Mouse (Mus musculus) retina, adult 2 months (tissue): ENCODE measurements around the gene Stk10.
"Not testable (repeated sequence)": the region's sequence is repeated elsewhere in the genome, so short reads cannot be mapped to it uniquely, and the experiment has no call there.

ENCODE experiments used
- DNase-seq: peaks from one replicate; pipeline ENCODE4 v3.0.0-alpha.2; 2012; ENCODE audit warnings: low read depth, low spot score

The Stk10 gene

DNA sequence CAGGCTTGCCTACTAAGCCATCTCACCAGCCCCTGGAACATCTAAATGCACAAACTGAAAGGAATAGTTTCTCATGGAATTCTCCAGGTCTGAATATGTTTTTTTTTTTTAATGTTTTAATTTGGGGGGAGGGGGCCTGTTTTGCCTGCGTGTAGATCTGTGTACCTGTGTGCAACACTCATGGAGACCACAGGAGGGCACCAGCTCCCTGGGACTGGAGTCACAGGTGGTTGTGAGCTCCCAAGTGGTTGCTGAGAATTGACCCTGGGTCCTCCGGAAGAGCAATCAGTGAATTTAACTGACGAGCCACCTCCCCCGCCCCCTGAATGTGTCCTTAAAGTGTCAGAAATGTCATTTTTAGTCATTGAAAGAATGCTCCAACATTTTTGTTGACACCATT is 61.0 kb downstream of the Stk10 start:
- DNase-seq, result no peak

DNA sequence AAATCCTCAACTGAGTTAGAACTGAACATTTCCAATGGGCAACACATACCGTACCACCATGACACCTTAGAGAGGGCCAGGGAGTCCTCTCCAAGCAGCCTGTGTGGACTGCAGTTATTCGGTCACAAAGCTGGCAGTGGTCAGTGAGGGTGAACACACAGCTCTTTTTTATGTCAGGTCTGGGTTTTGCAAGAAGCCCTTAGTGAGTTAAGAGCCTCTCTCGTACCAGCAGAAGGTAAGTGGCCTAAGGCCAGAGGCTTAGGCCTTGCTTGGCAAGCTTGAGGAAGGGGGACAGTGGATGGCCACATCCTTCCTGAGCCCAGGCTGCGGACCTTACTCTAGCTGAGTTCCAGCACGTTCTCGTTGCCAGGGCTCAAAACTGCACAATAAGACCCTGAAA is 67.3 kb downstream of the Stk10 start:
- no peak for DNase-seq

DNA sequence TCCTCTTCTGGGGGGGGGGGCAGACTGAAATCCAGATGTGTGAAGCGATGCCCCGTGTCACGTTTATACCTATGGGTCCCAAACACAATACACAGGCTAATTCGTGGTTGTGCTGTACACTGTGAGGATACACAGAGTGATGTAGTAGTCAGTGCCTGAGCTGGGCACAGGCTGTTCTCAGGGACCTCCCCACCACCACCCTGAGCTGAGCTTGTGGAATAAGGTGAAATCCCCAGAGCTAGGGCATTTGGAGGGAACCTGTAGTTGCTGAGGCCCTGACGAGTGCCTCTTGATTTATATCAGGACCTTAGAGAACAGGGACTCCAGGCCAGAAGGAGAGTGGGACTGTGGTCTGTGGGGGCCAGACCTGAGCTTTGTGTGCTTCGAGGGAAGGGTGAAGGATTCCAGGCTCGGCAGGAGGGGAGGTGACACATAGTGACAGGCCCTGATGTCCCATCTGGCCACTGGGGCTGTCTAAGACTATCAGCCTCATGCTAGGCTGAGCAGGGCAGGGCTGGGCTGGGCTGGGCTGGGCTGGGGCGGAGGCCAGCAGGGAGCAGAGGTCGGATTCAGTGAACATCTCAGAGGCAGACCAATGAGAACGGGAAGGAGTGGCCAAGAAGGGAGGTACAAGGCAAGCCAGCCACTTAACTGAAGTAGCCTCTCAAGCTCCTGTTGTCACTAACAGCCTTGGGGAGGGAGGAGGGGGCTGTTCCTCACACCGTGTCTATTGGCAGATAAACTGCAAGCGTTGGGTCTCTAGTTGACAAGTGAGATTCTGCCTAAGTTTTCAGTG is 68.6 kb downstream of the Stk10 start:
- DNase-seq, result no peak

DNA sequence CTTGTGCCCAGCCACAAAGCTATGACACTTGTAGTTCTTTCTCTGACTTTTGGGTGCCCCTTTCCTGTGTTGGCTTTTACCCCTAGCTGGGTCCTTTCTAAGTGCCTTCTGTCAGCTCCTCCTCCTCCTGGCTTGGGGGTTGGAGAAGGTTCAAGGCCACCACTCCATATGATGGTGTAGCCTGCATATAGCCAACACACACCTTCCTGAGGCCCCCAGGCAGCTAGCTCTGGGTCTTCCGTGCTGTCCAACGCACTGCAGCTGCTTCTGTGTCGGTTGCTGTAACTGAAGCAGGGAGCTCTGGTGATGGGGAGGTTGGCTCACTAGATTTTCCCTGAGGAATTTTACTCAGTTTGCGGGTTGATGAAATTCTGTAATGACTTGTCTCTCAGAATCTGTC is 71.6 kb downstream of the Stk10 start:
- no peak for DNase-seq

DNA sequence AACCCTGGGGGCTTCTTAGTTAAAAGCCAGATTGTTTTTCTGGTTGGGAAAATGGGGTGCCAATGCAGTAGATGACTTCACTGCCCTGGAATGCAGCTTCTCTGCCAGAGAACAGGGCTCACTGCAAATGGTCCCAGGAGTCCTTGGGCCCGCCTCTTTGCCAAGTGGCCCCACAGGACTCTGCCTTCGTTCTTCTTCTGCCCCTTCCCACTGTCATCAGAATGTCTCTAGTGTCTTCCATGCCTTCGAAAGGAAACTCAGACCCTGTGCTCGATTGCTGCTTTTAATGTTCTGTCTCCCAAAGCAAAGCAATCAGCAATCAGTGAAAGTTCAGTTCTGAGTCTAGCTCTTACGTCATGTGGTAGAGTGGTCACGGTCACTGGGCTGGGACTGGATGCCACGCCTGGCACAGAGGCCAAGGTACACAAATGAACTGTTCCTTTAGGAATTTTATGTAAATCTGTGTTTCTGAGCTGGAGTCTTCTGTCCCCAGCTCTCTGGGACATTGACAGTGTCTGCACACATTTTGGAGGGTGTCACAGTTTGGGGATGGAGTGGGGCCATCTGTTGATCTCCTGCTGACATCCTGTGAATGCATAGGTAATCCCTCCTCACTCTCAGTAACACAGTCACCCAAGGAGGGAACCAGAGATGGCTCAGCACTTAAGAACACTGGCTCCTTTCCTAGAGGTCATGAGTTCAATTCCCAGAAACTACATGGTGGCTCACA is 72.2 kb downstream of the Stk10 start:
- DNase-seq, result no peak

DNA sequence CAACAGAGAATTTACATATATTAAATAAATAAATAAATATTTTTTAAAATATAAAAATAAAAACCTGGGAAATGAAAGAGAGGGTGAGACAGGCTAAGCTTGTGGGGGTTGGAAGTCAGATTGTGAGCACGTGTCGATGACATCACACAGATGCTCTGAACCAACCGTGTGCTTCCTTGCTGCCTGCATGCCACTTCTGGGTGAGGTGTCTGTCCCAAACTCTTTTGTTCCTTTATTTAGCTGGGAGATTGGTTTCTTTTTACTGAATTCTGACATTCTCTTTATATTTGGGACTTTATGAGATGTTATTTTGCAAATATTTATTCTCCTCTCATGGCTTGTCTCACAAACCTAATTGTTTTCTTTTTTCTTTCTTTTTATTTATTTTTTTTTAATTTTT is 72.8 kb downstream of the Stk10 start:
- no peak for DNase-seq

DNA sequence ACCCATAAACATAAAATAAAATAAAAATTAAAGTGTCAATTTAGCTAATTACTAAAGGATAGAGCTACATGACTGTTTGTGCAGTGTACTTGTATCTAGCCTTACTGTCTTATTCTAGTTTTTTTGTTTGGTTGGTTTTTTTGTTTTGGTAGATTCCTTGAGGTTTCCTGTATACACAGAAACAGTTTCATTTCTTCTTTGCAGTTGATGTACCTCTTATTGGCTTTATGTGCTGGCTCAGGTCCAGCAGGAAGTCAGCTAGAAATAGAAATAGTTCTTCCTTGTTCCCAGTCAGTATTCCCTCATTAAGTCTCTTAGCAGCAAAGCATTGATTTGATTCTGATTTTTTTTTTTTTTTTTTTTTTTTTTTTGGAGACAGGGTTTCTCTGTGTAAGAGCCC is 74.2 kb downstream of the Stk10 start:
- DNase-seq, result no peak

DNA sequence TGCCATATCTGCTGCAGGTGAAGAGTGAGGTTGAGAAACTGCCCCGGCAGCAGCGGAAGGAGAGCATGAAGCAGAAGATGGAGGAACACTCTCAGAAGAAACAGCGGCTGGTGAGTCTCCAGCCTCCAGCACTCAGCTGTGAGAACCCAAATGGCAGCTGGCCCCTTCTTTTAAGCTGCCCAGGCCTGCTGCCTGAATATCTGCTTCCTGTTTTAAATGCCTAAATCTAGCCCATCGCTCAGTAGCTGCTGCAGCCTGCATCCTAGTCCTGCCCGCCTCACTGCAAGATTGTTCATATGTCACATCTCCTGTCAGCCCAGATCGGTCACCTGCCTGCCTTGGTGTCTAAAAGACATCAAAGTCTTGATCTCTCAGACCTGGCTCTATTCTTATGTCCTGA is 77.5 kb downstream of the Stk10 start:
- DNase-seq, result no peak

DNA sequence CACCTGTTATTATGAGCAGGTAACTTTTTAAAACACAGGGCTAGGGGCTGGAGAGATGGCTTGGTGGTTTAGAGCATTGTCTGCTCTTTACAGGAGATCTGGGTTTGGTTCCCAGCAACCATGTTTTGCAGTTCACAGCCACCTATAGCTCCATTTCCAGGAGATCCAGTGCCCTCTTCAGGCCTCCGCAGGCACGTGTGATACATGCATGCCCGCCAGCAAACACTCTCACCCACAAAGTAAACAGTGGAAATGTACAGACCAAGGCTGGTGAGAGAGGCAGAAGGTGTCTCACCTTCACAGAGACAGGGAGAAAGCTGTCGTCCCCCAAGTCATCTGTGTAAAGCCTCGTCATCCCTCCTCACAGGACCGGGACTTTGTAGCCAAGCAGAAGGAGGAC is 79.2 kb downstream of the Stk10 start:
- DNase-seq, result no peak

DNA sequence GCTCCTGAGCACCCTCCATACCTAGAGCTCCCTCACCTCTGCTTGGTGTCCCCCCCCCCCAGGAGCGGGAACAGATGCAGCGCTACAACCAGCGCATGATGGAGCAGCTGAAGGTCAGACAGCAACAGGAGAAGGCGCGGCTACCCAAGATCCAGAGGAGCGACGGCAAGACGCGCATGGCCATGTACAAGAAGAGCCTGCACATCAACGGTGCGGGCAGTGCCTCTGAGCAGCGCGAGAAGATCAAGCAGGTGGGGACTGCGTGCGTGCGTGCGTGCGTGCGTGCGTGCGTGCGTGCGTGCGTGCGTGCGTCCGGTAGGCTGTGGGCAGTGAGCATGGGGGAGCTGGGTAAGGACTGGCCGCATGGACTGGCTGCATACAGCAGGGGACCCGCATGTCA is 81.4 kb downstream of the Stk10 start:
- DNase-seq, result no peak

DNA sequence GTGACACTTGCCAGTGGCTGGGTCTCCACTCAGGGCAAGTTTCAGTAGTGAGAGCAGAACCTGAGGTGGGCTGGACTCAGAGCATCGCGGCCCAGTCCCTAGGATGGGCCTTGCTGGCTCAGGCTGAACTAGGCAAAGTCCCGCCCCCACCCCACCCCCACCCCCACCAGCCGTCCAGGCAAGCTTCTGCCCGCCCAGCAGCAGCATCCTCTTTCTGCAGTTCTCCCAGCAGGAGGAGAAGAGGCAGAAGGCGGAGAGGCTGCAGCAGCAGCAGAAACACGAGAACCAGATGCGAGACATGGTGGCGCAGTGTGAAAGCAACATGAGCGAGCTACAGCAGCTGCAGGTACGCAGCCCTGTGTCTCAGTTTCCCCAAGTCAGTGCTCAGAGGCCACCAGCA is 82.5 kb downstream of the Stk10 start:
- DNase-seq, result no peak

DNA sequence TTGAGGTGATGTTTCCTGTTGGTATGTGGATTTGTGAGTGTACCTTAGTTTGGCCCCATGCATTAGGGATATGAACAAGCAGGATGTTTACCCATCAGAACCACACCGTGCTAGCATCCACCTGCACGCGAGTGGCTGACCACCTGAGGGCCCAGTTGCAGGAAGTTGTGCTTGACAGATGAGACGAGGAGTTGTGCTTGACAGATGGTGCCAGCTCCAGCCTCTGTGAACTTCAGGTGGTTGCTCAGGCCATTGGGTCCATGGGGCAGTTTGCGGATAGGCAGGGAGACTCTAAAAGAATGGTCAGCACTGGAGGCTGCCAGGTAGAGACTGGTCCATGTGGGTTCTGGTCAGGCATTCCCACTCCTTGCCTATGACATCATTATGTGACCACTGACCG is 83.0 kb downstream of the Stk10 start:
- DNase-seq, result no peak

DNA sequence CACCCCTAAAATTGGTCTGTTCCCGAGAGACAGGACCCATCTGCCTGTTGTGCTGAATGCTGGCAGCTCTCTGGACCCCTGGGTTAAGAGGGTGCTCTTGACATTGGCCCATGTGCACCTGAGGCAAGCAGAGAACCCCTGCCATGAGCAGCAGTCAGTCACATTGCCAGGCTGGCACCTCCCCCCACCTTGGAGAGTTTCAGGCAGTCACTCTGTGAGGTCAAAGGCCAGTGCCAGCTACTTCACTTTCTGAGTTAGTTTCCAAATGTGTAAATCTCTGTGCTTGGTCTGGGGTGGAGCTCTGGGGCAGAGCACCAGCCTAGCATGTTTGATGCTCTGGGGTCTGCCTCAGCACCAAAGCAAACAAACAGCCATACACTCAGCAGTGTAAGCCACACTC is 84.9 kb downstream of the Stk10 start:
- DNase-seq, result no peak

DNA sequence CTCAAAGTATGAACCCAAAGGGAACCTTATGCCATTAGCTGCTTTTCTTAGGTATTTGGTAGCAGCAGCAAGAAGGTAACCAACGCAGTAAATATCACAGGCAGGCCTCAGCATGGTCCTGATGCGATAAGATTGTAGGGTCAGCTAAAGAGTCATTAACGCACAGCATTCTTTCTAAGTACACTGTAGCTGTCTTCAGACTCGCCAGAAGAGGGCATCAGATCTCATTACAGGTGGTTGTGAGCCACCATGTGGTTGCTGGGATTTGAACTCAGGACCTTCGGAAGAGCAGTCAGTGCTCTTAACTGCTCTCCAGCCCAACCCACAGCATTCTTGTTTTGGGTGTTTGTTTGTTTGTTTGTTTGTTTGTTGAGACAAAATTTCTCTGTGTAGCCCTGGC is 85.5 kb downstream of the Stk10 start:
- DNase-seq, result not testable (repeated sequence)

DNA sequence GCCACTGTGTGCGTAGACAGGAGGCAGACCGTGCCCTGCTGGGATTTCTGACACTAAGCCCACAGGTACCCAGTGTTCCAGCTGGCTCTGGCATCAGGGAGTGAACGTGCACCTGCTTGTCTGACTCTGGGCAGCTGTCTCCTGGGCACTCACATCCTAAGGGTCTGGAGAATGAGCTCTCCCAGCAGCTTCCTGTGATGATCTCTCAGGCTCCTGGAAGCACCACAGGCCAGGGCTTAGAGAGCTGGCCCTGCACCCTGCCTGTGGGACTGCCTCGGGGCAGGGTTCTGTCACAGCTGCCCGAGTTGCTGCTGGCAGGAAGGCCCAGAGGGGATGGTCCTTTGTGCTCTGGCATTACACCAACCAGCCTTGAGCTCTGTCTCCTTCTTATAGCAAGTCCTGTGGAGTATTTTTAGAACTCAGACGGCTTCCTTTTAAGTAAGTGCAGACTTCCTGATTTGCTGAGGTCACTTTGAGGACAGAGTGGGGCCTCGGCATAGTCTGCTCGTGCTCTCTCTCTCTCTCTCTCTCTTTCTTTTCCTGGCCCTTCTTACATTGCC is 86.2 kb downstream of the Stk10 start:
- no peak for DNase-seq

DNA sequence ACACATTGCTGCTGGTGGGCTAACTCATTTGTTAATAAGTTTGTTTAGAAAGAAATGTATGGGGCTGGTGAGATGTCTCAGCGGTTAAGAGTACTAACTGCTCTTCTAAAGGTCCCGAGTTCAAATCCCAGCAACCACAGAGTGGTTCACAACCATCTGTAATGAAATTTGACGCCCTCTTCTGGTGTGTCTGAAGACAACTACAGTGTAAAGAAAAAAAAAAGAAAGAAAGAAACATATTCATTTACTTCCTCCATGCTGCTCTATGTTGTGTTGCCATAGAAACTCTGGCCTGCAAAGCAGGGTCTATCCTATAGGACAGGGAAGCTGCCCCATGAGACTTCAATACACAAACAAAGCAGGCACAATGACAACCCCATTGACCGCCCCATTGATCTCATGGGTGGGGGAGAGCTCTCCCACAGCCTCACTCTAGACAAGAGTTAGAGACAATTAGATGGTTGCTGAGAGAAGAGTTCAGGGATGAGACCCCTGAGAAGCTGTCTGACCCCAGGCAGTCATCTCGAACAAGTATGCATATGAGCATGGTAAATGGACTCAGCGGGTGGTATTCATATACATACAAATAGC is 86.9 kb downstream of the Stk10 start:
- DNase-seq, result no peak

DNA sequence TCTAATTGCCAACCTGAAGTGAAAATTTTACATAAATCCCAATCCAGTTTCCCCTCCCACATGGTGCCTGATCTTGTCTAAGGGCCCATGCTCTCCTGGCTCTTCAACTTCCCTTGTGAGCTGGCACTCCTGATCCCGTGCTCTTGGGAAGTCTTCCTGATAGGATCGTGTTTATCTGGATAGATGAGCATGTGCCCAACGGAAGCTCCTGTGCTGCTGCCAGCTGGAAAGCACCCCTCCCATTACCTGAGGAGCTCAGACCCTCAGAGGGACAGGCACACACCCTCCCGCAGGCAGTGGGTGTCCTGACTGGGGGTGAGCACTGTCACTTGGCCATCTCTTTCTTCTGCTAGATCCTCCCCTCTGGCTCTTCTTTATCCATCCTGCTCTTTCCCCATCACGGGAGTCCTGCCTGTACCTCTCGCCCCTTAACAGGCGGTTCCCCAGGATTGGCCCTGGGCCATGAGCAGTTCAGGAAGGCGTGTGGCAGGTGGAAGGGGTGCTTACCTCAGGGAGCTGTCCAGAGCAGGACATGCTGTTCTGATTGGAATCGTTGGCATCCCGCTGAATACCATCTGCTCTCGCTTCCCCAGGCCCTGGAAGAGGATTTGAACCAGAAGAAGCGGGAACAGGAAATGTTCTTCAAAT is 88.8 kb downstream of the Stk10 start:
- DNase-seq, result no peak

DNA sequence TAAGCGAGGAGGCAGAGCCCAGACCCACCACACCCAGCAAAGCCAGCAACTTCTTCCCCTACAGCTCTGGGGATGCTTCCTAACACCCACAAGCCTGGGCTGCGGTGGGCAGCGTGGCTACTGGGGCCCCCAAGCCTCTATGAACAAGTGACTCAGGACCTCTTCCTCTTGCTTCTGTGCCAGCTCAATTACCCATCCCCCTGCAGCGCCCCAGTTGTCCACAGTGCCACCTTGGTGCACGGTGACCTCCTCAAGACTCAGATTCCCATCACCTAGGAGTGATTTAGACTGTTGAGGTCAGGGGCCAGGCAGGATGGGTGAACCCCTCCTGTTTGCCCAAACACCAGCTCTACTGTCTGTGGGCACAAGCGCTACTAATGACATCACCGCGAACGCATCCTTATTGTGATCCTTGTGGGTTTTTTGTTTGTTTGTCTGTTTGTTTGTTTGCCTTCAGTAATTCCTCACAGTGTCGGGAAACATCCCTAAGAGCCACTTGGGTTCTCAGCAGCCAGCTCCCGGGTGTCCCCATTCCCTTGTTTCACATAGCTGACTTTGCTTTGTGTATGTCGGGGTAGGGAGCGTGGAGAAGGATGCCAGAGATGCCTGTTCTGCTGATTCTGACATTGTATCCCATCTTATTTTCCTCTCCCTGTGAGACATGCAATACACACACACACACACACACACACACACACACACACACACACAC is 89.5 kb downstream of the Stk10 start:
- no peak for DNase-seq

DNA sequence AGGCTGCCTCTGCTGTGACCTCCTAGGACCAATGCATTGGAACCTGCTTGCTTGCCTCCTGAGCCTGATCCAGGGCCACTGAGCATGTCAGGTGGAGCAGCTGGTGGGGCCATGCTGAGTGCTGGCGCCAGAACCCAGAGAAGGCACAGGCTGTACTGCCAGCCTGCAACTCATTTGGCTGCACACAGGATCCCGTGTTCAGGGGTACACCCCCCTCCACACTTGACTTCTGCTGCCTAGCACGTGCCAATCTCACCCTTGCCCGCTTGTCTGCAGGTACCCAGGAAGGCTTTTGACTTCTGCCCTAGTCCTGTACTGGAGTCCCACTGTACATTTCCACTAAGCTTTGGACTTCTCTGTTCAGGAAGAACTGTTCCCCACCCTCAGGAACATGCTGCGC is 90.1 kb downstream of the Stk10 start:
- no peak for DNase-seq

DNA sequence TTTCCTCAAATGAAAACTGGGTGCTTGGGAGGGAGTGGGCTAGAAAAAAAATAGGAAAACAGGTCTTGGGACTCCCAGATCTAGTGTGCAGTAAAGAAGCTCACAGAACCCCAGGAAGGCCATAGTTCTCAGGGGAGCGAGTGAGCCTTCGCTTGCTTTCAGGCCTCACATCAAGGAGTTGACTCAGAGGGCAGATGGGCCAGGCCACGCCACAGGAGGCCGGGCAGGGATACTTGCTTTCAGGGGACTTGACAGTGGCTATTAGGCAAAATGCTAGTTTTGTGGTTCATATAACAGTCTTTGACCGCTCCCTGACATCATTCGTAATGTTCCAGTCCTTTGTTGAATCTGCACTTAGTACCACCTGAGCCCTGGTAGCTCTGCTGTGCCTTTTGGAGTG is 90.8 kb downstream of the Stk10 start:
- no peak for DNase-seq

DNA sequence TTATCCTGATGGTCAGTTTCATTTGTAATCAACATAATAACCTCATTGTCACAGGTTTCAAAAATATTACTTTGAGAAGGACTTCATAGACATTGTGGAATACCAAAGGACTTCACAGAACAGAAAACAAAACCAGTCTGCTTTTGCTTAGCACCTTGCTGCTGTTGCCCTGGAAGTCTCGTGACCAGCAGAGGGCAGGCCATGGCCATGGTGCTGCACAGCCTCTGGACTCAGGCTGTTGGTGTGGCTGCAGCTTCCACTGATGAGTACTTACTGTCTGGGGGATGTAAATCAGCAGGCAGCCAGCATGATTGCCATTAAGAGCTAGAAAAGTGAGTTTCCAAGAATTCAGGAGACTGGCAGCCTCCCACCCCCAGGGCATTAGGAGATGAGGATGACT is 92.6 kb downstream of the Stk10 start:
- DNase-seq, result no peak

DNA sequence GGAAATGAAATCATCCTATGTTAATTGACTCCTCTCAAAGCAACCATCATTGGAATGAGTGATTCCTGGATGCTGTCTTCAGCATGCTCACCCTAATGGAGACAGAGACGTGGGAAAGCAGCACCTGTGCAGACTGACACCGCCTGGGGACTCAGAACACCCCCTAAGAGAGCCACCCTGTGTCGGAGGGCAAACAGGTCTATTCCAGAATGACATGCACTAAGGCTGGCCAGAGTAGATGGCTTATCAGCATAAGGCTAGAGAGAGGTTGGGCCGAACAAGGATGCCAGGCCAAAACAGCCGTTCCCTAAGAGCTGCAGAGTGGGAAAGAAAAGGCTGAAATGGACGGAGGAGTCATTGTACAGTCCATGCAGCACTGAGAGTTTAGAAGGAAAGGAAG is 93.0 kb downstream of the Stk10 start:
- no peak for DNase-seq
